Mouse (Mus musculus): ENCODE measurements around the gene Tceanc2. TPM values are rescaled to one million over a fixed set of nuclear protein-coding genes. Genes with fewer than 3 reads are reported as not detected.

The Tceanc2 gene
- polyA plus RNA-seq, 1 experiment from 2014 or later = 36.3 TPM

GRCm38 (mm10) chr4:107203001-107203400 is 24.1 kb upstream of the Tceanc2 start:
- 90% methylated on average over 7 of the region's 7 CpGs for WGBS
- Histone ChIP-seq H3K9me3 (replicated peaks) (no peaks in the 10 kb centered on the region), H3K9ac (replicated peaks) (no peak overlapping the region), H3K36me3 (peaks cover 79% of the 10 kb centered on the region), H3K4me3 (replicated peaks) (no peak overlapping the region), H3K27me3 (replicated peaks) (no peaks in the 10 kb centered on the region), H3K27ac (replicated peaks) (no peak overlapping the region), H3K4me1 (no peaks in the 10 kb centered on the region), H3K4me2 (no peak overlapping the region)
- ATAC-seq (ENCODE audit: low FRiP score) = no peak

DNA sequence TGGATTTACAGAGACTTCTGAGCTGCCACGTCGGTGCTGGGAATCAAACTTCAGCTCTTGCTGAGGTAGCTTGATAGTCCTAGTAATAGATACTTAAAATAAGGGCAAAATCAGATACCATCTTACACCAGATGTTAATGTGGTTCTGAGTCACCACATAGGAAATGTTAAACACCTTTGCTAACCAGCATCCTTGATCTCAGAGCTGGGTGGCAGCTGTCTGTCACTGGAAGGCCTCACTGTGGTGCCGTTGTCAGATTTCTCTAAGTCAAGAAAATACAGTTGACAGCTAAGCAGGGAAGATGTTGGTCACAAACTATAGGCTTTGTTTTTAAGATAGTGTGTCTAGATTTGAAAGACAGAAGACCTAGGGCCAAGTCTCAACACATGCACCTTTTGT is 22.9 kb upstream of the Tceanc2 start:
- H3K4me1 ChIP-seq = no peaks in the 10 kb centered on the region
- H3K36me3 ChIP-seq = peaks cover 84% of the 10 kb centered on the region
- H3K27me3 ChIP-seq (replicated peaks) = no peaks in the 10 kb centered on the region
- H3K9me3 ChIP-seq (replicated peaks) = no peaks in the 10 kb centered on the region
- H3K27ac ChIP-seq (replicated peaks) = no peak overlapping the region
- H3K4me2 ChIP-seq = no peak overlapping the region
- H3K4me3 ChIP-seq (replicated peaks) = no peak overlapping the region
- WGBS = 96% methylated on average over 3 of the region's 3 CpGs
- H3K9ac ChIP-seq (replicated peaks) = no peak overlapping the region
- ATAC-seq (ENCODE audit: low FRiP score) = no peak

DNA sequence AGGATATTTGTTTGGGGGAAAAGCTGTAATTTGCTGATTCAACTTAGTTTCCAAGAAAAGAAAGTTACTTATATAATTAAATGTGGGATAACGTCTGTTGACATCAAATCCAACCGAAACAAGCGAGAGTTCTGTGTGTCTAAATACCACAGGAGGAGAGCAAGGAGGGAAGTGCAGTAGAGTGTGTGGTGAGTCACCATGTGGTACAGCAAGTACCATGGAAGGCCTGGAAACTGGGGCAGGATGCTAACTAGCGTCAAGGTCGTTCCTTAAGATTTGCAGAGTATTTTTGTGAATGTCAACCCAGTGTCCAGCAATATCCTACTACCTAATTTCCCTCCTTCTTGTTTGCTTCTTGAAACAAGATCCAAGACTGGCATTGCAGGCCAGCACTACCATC is 19.2 kb upstream of the Tceanc2 start:
- Histone ChIP-seq H3K9me3 (replicated peaks) (no peaks in the 10 kb centered on the region), H3K4me2 (no peak overlapping the region), H3K4me1 (no peaks in the 10 kb centered on the region), H3K36me3 (peaks cover 86% of the 10 kb centered on the region), H3K4me3 (replicated peaks) (no peak overlapping the region), H3K9ac (replicated peaks) (no peak overlapping the region), H3K27ac (replicated peaks) (no peak overlapping the region), H3K27me3 (replicated peaks) (no peaks in the 10 kb centered on the region)
- no peak for ATAC-seq (ENCODE audit: low FRiP score)
- WGBS = 94% methylated on average over 5 of the region's 5 CpGs

DNA sequence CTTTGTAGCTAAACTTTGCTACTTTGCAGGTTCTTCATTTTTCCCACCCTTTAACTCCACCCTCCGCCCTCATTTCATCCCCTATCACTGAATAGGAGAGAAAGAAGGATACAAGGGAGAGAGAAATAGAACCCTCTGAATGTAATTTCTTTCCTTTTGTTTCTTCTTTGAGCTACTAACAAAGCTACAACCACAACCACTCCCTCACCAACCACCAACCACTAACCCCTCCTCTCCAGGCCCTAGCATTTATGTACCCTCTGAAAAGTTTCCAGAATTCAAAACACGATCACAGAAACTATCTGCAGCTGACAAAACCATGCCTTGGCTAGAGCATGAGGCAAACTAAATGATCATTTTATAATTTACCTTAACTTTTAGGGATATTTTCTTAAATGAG is 17.5 kb upstream of the Tceanc2 start:
- Histone ChIP-seq H3K4me2 (no peak overlapping the region), H3K27me3 (replicated peaks) (no peaks in the 10 kb centered on the region), H3K4me1 (no peaks in the 10 kb centered on the region), H3K27ac (replicated peaks) (no peak overlapping the region), H3K9ac (replicated peaks) (no peak overlapping the region), H3K9me3 (replicated peaks) (no peaks in the 10 kb centered on the region), H3K36me3 (peaks cover 79% of the 10 kb centered on the region), H3K4me3 (replicated peaks) (no peak overlapping the region)
- 86% methylated on average over 2 of the region's 2 CpGs for WGBS
- ATAC-seq (ENCODE audit: low FRiP score) = no peak

- no peak overlapping the region for H3K4me3 ChIP-seq (replicated peaks)
- H3K27me3 ChIP-seq (replicated peaks) = no peaks in the 10 kb centered on the region
- WGBS = 96% methylated on average over 3 of the region's 3 CpGs
- H3K9me3 ChIP-seq (replicated peaks) = no peaks in the 10 kb centered on the region
- peaks cover 77% of the 10 kb centered on the region for H3K36me3 ChIP-seq
- H3K27ac ChIP-seq (replicated peaks) = no peak overlapping the region
- no peaks in the 10 kb centered on the region for H3K4me1 ChIP-seq
- H3K4me2 ChIP-seq = no peak overlapping the region
- no peak for ATAC-seq (ENCODE audit: low FRiP score)
- H3K9ac ChIP-seq (replicated peaks) = no peak overlapping the region
These were observed 14.9 kb upstream of the Tceanc2 start for GRCm38 (mm10) chr4:107193841-107194240.

DNA sequence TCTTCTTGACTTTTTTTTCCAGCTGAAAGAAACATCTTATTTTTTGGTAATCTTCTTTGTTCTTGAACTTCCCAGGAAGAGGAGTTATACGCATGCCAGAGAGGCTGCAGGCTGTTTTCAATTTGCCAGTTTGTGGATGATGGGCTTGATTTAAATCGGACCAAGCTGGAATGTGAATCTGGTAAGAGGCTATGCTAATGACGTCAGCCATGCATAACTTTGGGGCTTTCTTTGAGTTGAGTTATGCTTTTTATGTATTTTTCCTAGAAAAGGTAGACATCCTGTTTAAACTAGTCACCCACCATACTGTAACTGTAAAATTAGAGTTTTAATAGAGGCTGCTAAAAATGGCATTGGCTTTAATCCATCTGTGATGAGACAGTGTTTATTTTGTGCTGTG is 6.8 kb upstream of the Tceanc2 start:
- Histone ChIP-seq H3K4me1 (peaks cover 19% of the 10 kb centered on the region), H3K36me3 (peaks cover 44% of the 10 kb centered on the region), H3K9ac (replicated peaks) (no peak overlapping the region), H3K27me3 (replicated peaks) (no peaks in the 10 kb centered on the region), H3K4me3 (replicated peaks) (no peak overlapping the region), H3K27ac (replicated peaks) (no peak overlapping the region), H3K9me3 (replicated peaks) (no peaks in the 10 kb centered on the region), H3K4me2 (no peak overlapping the region)
- WGBS = 65% methylated on average over 3 of the region's 3 CpGs
- ATAC-seq (ENCODE audit: low FRiP score) = no peak

DNA sequence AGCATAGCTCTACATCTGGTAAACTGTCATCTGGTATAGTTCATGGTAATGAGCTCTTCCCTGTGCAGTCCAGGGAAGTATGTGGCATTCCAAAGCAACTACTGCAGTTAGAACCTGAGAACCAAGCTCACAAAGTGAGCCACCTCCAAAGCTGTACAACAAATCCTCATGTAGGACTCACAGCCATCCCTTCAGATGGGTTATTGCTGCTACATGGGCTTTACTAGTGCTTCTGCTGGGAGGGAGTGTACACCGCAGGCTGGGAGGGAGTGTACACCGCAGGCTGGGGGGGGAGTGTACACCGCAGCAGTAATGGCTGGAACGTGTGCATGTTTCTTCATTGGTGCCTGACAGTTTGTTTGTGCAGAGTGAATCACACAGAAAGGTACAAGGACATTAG is 4.3 kb upstream of the Tceanc2 start:
- Histone ChIP-seq H3K9me3 (replicated peaks) (no peaks in the 10 kb centered on the region), H3K4me2 (no peak overlapping the region), H3K36me3 (peaks cover 22% of the 10 kb centered on the region), H3K4me3 (replicated peaks) (no peak overlapping the region), H3K27me3 (replicated peaks) (no peaks in the 10 kb centered on the region), H3K4me1 (peaks cover 29% of the 10 kb centered on the region), H3K9ac (replicated peaks) (no peak overlapping the region), H3K27ac (replicated peaks) (no peak overlapping the region)
- ATAC-seq (ENCODE audit: low FRiP score) = no peak
- 85% methylated on average over 4 of the region's 4 CpGs for WGBS

DNA sequence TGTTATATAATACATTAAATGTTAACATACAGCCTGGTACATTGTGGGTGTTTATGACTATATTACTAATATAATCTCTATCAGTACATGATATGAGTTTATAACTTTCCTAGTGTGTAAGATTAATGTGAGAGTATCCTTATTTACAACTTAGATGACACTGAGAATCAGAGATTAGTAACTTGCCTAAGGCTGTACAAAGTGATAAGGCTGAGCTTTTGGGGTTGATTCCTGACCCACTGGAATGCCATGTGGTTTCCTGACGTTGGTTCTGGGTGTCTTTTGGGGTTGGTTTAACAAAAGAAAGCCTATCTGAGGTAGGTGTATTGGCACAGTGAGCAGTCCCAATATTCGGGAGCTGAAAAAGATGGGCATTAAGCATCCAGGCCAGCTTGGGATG is 3.9 kb upstream of the Tceanc2 start:
- no peak overlapping the region for H3K27ac ChIP-seq (replicated peaks)
- no peak overlapping the region for H3K9ac ChIP-seq (replicated peaks)
- H3K4me2 ChIP-seq = no peak overlapping the region
- no peak for ATAC-seq (ENCODE audit: low FRiP score)
- no peak overlapping the region for H3K4me3 ChIP-seq (replicated peaks)
- H3K9me3 ChIP-seq (replicated peaks) = no peaks in the 10 kb centered on the region
- 79% methylated on average over 2 of the region's 2 CpGs for WGBS
- H3K27me3 ChIP-seq (replicated peaks) = no peaks in the 10 kb centered on the region
- H3K4me1 ChIP-seq = peaks cover 31% of the 10 kb centered on the region
- H3K36me3 ChIP-seq = peaks cover 18% of the 10 kb centered on the region

- WGBS = 85% methylated on average over 6 of the region's 6 CpGs
- Histone ChIP-seq H3K9me3 (replicated peaks) (no peaks in the 10 kb centered on the region), H3K27ac (replicated peaks) (no peak overlapping the region), H3K4me3 (replicated peaks) (no peak overlapping the region), H3K36me3 (peaks cover 10% of the 10 kb centered on the region), H3K27me3 (replicated peaks) (no peaks in the 10 kb centered on the region), H3K9ac (replicated peaks) (no peak overlapping the region), H3K4me1 (peaks cover 40% of the 10 kb centered on the region), H3K4me2 (no peak overlapping the region)
- no peak for ATAC-seq (ENCODE audit: low FRiP score)
These were observed 3.0 kb upstream of the Tceanc2 start for GRCm38 (mm10) chr4:107181866-107182265.

DNA sequence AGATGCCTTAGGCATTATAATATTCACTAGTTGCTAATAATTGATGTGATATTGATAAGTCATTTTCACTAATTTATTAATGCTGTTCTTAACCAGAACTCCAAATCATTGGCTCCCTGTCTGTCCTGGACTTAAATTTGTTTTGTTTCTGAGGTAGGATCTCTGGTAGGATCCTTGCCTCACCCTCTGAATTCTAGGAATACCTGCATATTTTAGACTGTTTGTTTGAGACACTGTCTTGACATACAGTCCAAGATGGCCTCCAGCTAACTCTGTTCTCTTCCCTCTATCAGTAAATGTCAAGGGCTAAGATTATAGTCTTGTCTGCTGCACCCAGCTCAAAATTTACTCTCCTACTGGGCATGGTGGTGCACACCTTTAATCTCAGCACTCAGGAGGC is 1.8 kb upstream of the Tceanc2 start:
- Histone ChIP-seq H3K4me3 (replicated peaks) (no peak overlapping the region), H3K9me3 (replicated peaks) (no peaks in the 10 kb centered on the region), H3K36me3 (no peaks in the 10 kb centered on the region; the same call in 1 of the 2 replicates), H3K27ac (replicated peaks) (no peak overlapping the region), H3K9ac (replicated peaks) (no peak overlapping the region), H3K4me1 (peaks cover 44% of the 10 kb centered on the region), H3K4me2 (peak overlapping the region; percentile 77), H3K27me3 (replicated peaks) (no peaks in the 10 kb centered on the region)
- no peak for ATAC-seq (ENCODE audit: low FRiP score)

GRCm38 (mm10) chr4:107179561-107179960 is 645 bp upstream of the Tceanc2 start:
- ATAC-seq (ENCODE audit: low FRiP score) = no peak
- 2% methylated on average over 8 of the region's 8 CpGs for WGBS
- H3K4me2 ChIP-seq = peak overlapping the region; percentile 77
- H3K9ac ChIP-seq (replicated peaks) = peak overlapping the region; percentile 87
- H3K9me3 ChIP-seq (replicated peaks) = no peaks in the 10 kb centered on the region
- no peaks in the 10 kb centered on the region for H3K27me3 ChIP-seq (replicated peaks)
- H3K4me3 ChIP-seq (replicated peaks) = peak overlapping the region; percentile 99
- peak overlapping the region; percentile 99 for H3K27ac ChIP-seq (replicated peaks)
- no peaks in the 10 kb centered on the region for H3K36me3 ChIP-seq
- peaks cover 46% of the 10 kb centered on the region for H3K4me1 ChIP-seq

- WGBS = under 1% methylated on average over 49 of the region's 49 CpGs
- H3K4me1 ChIP-seq = peaks cover 45% of the 10 kb centered on the region
- H3K4me3 ChIP-seq (replicated peaks) = peak within 1 kb of the TSS; percentile 99
These were observed 610 bp downstream of the Tceanc2 start, which contains the start of gene Tmem59 for GRCm38 (mm10) chr4:107178182-107178829. Gene Tmem59 (plus strand): TSS chr4:107178399.

More at GRCm38 (mm10) chr4:107178182-107178829, 610 bp downstream of the Tceanc2 start, which contains the start of gene Tmem59:
- no peaks in the 10 kb centered on the region for H3K9me3 ChIP-seq (replicated peaks)
- H3K27me3 ChIP-seq (replicated peaks) = no peaks in the 10 kb centered on the region
- H3K36me3 ChIP-seq = peaks cover 7% of the 10 kb centered on the region; the same call in 1 of the 2 replicates
- peak within 1 kb of the TSS; percentile 87 for H3K9ac ChIP-seq (replicated peaks)
- H3K4me2 ChIP-seq = peak within 1 kb of the TSS; percentile 77
- peak; percentile 95 for ATAC-seq (ENCODE audit: low FRiP score)
- peak within 1 kb of the TSS; percentile 99 for H3K27ac ChIP-seq (replicated peaks)
